Mouse (Mus musculus) CH12.LX (cell line): Measurements from ENCODE around the gene Shmt2. TPM values are rescaled to one million over a fixed set of nuclear protein-coding genes. Genes with fewer than 3 reads are reported as not detected.

Source experiments
- DNase-seq: peaks from one replicate; pipeline ENCODE4 v3.0.0-alpha.2; 2013; ENCODE audit errors: extremely low read depth
- H3K27ac ChIP-seq: 2 replicates; pipeline ENCODE4 v1.5.1; 2012; ENCODE audit warnings: low read depth, mild to moderate bottlenecking, control low read depth, moderate library complexity; ENCODE audit not compliant: insufficient read depth
- H3K27me3 ChIP-seq: replicated peaks from 2 replicates; pipeline ENCODE3; 2012; ENCODE audit warnings: inconsistent platforms
- H3K36me3 ChIP-seq, 2 experiments: replicated peaks in 1 of 2; 2 replicates each; pipeline versions ENCODE3 to v1.6.1; 2012; ENCODE audit warnings: inconsistent platforms in 1 of 2, low read length in 1 of 2, mild to moderate bottlenecking in 1 of 2, mixed read lengths in 1 of 2, moderate library complexity in 1 of 2; ENCODE audit not compliant: control insufficient read depth in 1 of 2, insufficient read depth in 1 of 2
- H3K4me1 ChIP-seq, 2 experiments: 2 replicates each; pipeline ENCODE4 v1.6.1; 2012; ENCODE audit warnings: inconsistent platforms in 1 of 2, moderate library complexity in 1 of 2; ENCODE audit not compliant: insufficient read depth in 2 of 2, control insufficient read depth in 1 of 2
- H3K4me2 ChIP-seq: 2 replicates; pipeline ENCODE4 v1.6.1; 2012; ENCODE audit warnings: low read depth, mild to moderate bottlenecking, control low read depth; ENCODE audit not compliant: poor library complexity, insufficient read depth, severe bottlenecking
- H3K4me3 ChIP-seq, 3 experiments: fragments of 150-350 bp in 1 of 3; sonication (generic) in 1 of 3; replicated peaks in 1 of 3; 2 replicates each; pipeline versions ENCODE3 to v1.5.1; 2011 to 2012; ENCODE audit warnings: low read depth in 2 of 3, low read length in 2 of 3, mild to moderate bottlenecking in 2 of 3, moderate library complexity in 2 of 3, control low read depth in 1 of 3, improper control_type of control experiment in 1 of 3, inconsistent platforms in 1 of 3, mixed read lengths in 1 of 3; ENCODE audit not compliant: poor library complexity in 1 of 3
- H3K79me2 ChIP-seq: replicated peaks from 2 replicates; pipeline ENCODE4 v1.6.1; 2012; ENCODE audit warnings: mild to moderate bottlenecking, moderate library complexity; ENCODE audit not compliant: control insufficient read depth, poor library complexity, insufficient read depth, severe bottlenecking; ENCODE audit errors: extremely low read depth
- H3K9ac ChIP-seq: 2 replicates; pipeline ENCODE4 v1.6.1; 2012; ENCODE audit warnings: low read depth, mild to moderate bottlenecking, control low read depth, moderate library complexity; ENCODE audit not compliant: insufficient read depth
- H3K9me3 ChIP-seq: replicated peaks from 2 replicates; pipeline ENCODE3; 2012; ENCODE audit warnings: low read length, inconsistent platforms, mixed read lengths
- BHLHE40 ChIP-seq: IDR thresholded peaks from 2 replicates; pipeline ENCODE4 v1.6.1; 2011; ENCODE audit warnings: mild to moderate bottlenecking, low read depth, low read length, improper control_type of control experiment
- CHD1 ChIP-seq: IDR thresholded peaks from 2 replicates; pipeline ENCODE4 v1.6.1; 2012; ENCODE audit warnings: low read depth, low read length, improper control_type of control experiment, inconsistent platforms
- CHD2 ChIP-seq: IDR thresholded peaks from 2 replicates; pipeline ENCODE4 v1.6.1; 2011; ENCODE audit warnings: low read length, improper control_type of control experiment
- E2F4 ChIP-seq: IDR thresholded peaks from 2 replicates; pipeline ENCODE4 v1.6.1; 2011; ENCODE audit warnings: low read depth, low read length, improper control_type of control experiment; ENCODE audit not compliant: insufficient replicate concordance
- EP300 ChIP-seq: IDR thresholded peaks from 2 replicates; pipeline ENCODE4 v1.6.1; 2011; ENCODE audit warnings: low read length, improper control_type of control experiment
- ETS1 ChIP-seq: conservative IDR thresholded peaks from 2 replicates; pipeline ENCODE4 v1.6.1; 2012; ENCODE audit warnings: low read depth, mild to moderate bottlenecking, inconsistent platforms, low read length, improper control_type of control experiment, moderate library complexity
- HCFC1 ChIP-seq: IDR thresholded peaks from 2 replicates; pipeline ENCODE4 v1.6.1; 2012; ENCODE audit warnings: low read depth, mild to moderate bottlenecking, inconsistent platforms, low read length, improper control_type of control experiment
- IRF4 ChIP-seq: IDR thresholded peaks from 2 replicates; pipeline ENCODE4 v1.6.1; 2014; ENCODE audit warnings: low read depth, mild to moderate bottlenecking, inconsistent platforms, low read length, improper control_type of control experiment
- JUN ChIP-seq: IDR thresholded peaks from 2 replicates; pipeline ENCODE4 v1.6.1; 2011; ENCODE audit warnings: low read depth, mild to moderate bottlenecking, low read length, improper control_type of control experiment, moderate library complexity; ENCODE audit not compliant: insufficient read depth
- JUND ChIP-seq: conservative IDR thresholded peaks from 2 replicates; pipeline ENCODE4 v1.6.1; 2011; ENCODE audit warnings: low read depth, low read length, improper control_type of control experiment
- KAT2A ChIP-seq: IDR thresholded peaks from 2 replicates; pipeline ENCODE4 v1.6.1; 2012; ENCODE audit warnings: low read length, improper control_type of control experiment, inconsistent platforms; ENCODE audit not compliant: insufficient replicate concordance
- MAFK ChIP-seq: IDR thresholded peaks from 2 replicates; pipeline ENCODE4 v1.6.1; 2011; ENCODE audit warnings: low read length, improper control_type of control experiment; ENCODE audit not compliant: insufficient replicate concordance
- MAX ChIP-seq: IDR thresholded peaks from 2 replicates; pipeline ENCODE4 v1.6.1; 2011; ENCODE audit warnings: low read length, improper control_type of control experiment
- MAZ ChIP-seq: IDR thresholded peaks from 2 replicates; pipeline ENCODE4 v1.6.1; 2012; ENCODE audit warnings: low read depth, mild to moderate bottlenecking, inconsistent platforms, low read length, improper control_type of control experiment, moderate library complexity
- MXI1 ChIP-seq: IDR thresholded peaks from 2 replicates; pipeline ENCODE4 v1.6.1; 2011; ENCODE audit warnings: mild to moderate bottlenecking, low read depth, low read length, improper control_type of control experiment
- NELFE ChIP-seq: IDR thresholded peaks from 2 replicates; pipeline ENCODE4 v1.6.1; 2011; ENCODE audit warnings: low read depth, low read length, improper control_type of control experiment
- NRF1 ChIP-seq: IDR thresholded peaks from 2 replicates; pipeline ENCODE4 v1.6.1; 2014; ENCODE audit warnings: low read depth, mild to moderate bottlenecking, inconsistent platforms, low read length, improper control_type of control experiment, moderate library complexity
- RAD21 ChIP-seq: IDR thresholded peaks from 2 replicates; pipeline ENCODE4 v1.6.1; 2011; ENCODE audit warnings: low read depth, mild to moderate bottlenecking, low read length, improper control_type of control experiment, moderate library complexity
- RCOR1 ChIP-seq: conservative IDR thresholded peaks from 2 replicates; pipeline ENCODE4 v1.6.1; 2012; ENCODE audit warnings: low read depth, mild to moderate bottlenecking, inconsistent platforms, low read length, improper control_type of control experiment
- SIN3A ChIP-seq: IDR thresholded peaks from 2 replicates; pipeline ENCODE4 v1.6.1; 2012; ENCODE audit warnings: low read length, improper control_type of control experiment, inconsistent platforms
- TBP ChIP-seq: conservative IDR thresholded peaks from 2 replicates; pipeline ENCODE4 v1.6.1; 2011; ENCODE audit warnings: low read depth, low read length, improper control_type of control experiment
- TCF12 ChIP-seq: IDR thresholded peaks from 2 replicates; pipeline ENCODE4 v1.6.1; 2014; ENCODE audit warnings: low read depth, mild to moderate bottlenecking, inconsistent platforms, low read length, improper control_type of control experiment
- UBTF ChIP-seq: IDR thresholded peaks from 2 replicates; pipeline ENCODE4 v1.6.1; 2012; ENCODE audit warnings: low read depth, mild to moderate bottlenecking, inconsistent platforms, low read length, improper control_type of control experiment, moderate library complexity
- USF2 ChIP-seq: conservative IDR thresholded peaks from 2 replicates; pipeline ENCODE4 v1.6.1; 2011; ENCODE audit warnings: low read depth, low read length, improper control_type of control experiment
- ZC3H11A ChIP-seq: IDR thresholded peaks from 2 replicates; pipeline ENCODE4 v1.6.1; 2012; ENCODE audit warnings: low read depth, mild to moderate bottlenecking, inconsistent platforms, low read length, improper control_type of control experiment
- ZKSCAN1 ChIP-seq: IDR thresholded peaks from 2 replicates; pipeline ENCODE4 v1.6.1; 2012; ENCODE audit warnings: low read depth, inconsistent platforms, low read length, improper control_type of control experiment, borderline replicate concordance
- ZMIZ1 ChIP-seq: IDR thresholded peaks from 2 replicates; pipeline ENCODE4 v1.6.1; 2012; ENCODE audit warnings: low read depth, mild to moderate bottlenecking, inconsistent platforms, low read length, improper control_type of control experiment
- ZNF384 ChIP-seq: IDR thresholded peaks from 2 replicates; pipeline ENCODE4 v1.6.1; 2012; ENCODE audit warnings: low read depth, low read length, improper control_type of control experiment, inconsistent platforms
- dilution Hi-C: fragments of 300-500 bp; cut with MboI; formaldehyde crosslinking; loops from 2 replicates; pipeline ENCODE4 v1.14.3; 2020; ENCODE audit warnings: low sequenced_read_pairs; ENCODE audit not compliant: extremely low pct_unique_long_range_greater_than_20kb, extremely low pct_ligation_motif_present
- in situ Hi-C: fragments of 300-500 bp; cut with MboI; formaldehyde crosslinking; loops from 3 replicates; pipeline ENCODE4 v1.14.3; 2019; ENCODE audit warnings: low sequenced_read_pairs, low pct_ligation_motif_present, low pct_unique_long_range_greater_than_20kb, mixed read lengths
- polyA plus RNA-seq: library from polyadenylated mRNA; unstranded; fragments of >175 nt; gene quantifications from 2 replicates; pipeline ENCODE4 v1.2.1, GENCODE M21; 2012; ENCODE audit warnings: low read depth; ENCODE audit not compliant: insufficient read length
- total RNA-seq, 2 experiments: library from RNA; depleted of rRNA; stranded (reverse); fragments of 300-350 nt in 1 of 2; fragments of >200 nt in 1 of 2; gene quantifications; 2 replicates each; pipeline ENCODE4 v1.2.3; 2012 to 2014

Gene Shmt2
- total and polyA plus RNA-seq, 3 experiments: 267 to 353 (median 317) TPM

GRCm38 (mm10) chr10:127521611-127522080 is 598 bp downstream of the Shmt2 start:
- peak; percentile 70 for DNase-seq

GRCm38 (mm10) chr10:127520714-127521357 is 1.4 kb downstream of the Shmt2 start:
- Histone ChIP-seq H3K27me3 (peaks cover 16% of the 10 kb centered on the region), H3K79me2 (peaks cover 28% of the 10 kb centered on the region), H3K9ac (peak overlapping the region; percentile 92), H3K9me3 (no peaks in the 10 kb centered on the region)
- in situ Hi-C loops: no loop called here
- no peak for TF ChIP-seq IRF4
- TF ChIP-seq ZNF384: no peak
- no peak for TF ChIP-seq E2F4
- TF ChIP-seq ZKSCAN1: no peak
- no peak for TF ChIP-seq MAX
- TF ChIP-seq BHLHE40: peak; percentile 26; the same call in 1 of the 2 replicates
- no peak for TF ChIP-seq RAD21
- no peak for TF ChIP-seq RCOR1
- TF ChIP-seq TCF12: no peak
- TF ChIP-seq CHD1: no peak
- TF ChIP-seq ZC3H11A: no peak
- TF ChIP-seq HCFC1: no peak
- TF ChIP-seq MAZ: no peak
- 0 out of 2 replicates have a peak, but pooled peaks have one; percentile 16 for TF ChIP-seq TBP
- 0 out of 2 replicates have a peak, but pooled peaks have one; percentile 3 for TF ChIP-seq CHD2
- no peak for TF ChIP-seq JUN
- no peak for TF ChIP-seq KAT2A
- TF ChIP-seq, all 38 proteins: peak for 3
- Histone ChIP-seq H3K4me3 (peak overlapping the region; percentile 73 to 93 (median 85)), H3K4me1 (peaks cover 15 to 47% of the 10 kb centered on the region in 2 experiments), H3K36me3 (peaks cover 37 to 52% of the 10 kb centered on the region in 2 experiments), H3K4me2 (peak overlapping the region; percentile 42), H3K27ac (peak overlapping the region; percentile 78)
- DNase-seq: peak; percentile 54
- dilution Hi-C loops: no loop called here

More at GRCm38 (mm10) chr10:127521611-127522080, 598 bp downstream of the Shmt2 start:
- H3K36me3 ChIP-seq: peaks cover 35 to 44% of the 10 kb centered on the region in 2 experiments
- peaks cover 13 to 42% of the 10 kb centered on the region in 2 experiments for H3K4me1 ChIP-seq
- dilution Hi-C loops: no loop called here
- H3K79me2 ChIP-seq: peaks cover 28% of the 10 kb centered on the region
- peak overlapping the region; percentile 42 for H3K4me2 ChIP-seq
- TF ChIP-seq SIN3A (peak; percentile 89; the same call in 1 of the 2 replicates), EP300 (0 out of 2 replicates have a peak, but pooled peaks have one; percentile 9), BHLHE40 (no peak), KAT2A (peak; percentile 49; the same call in 1 of the 2 replicates), ZMIZ1 (peak; percentile 27; the same call in 1 of the 2 replicates), NRF1 (no peak), MAFK (peak; percentile 35; the same call in 1 of the 2 replicates), ZKSCAN1 (no peak), MXI1 (no peak), IRF4 (peak; percentile 7; the same call in 1 of the 2 replicates), E2F4 (peak; percentile 90; the same call in 1 of the 2 replicates), ETS1 (no peak), UBTF (no peak), CHD1 (peak; percentile 64), JUND (peak; percentile 64), NELFE (no peak), ZC3H11A (no peak), USF2 (no peak), RAD21 (no peak)
- H3K9me3 ChIP-seq: no peaks in the 10 kb centered on the region
- H3K27me3 ChIP-seq: peaks cover 19% of the 10 kb centered on the region
- peak overlapping the region; percentile 78 for H3K27ac ChIP-seq
- peak overlapping the region; percentile 92 for H3K9ac ChIP-seq
- in situ Hi-C loops: no loop called here
- H3K4me3 ChIP-seq: peak overlapping the region; percentile 73 to 93 (median 85)
